Mouse (Mus musculus) bone marrow macrophage, adult 2 months (primary cell): Measurements from ENCODE around the gene Aldoc.

Experiments used
- CTCF ChIP-seq: IDR thresholded peaks from 2 replicates; pipeline ENCODE4 v1.5.1; 2012; ENCODE audit warnings: low read depth, mild to moderate bottlenecking, low read length, moderate library complexity
- POLR2A ChIP-seq: IDR thresholded peaks from 2 replicates; pipeline ENCODE4 v1.6.1; 2012; ENCODE audit warnings: mild to moderate bottlenecking, low read depth, low read length, borderline replicate concordance

- TF ChIP-seq CTCF = no peak
- TF ChIP-seq POLR2A = no peak
Measured at GRCm38 (mm10) chr11:78305272-78305671, 17.5 kb upstream of the Aldoc start.
